Mouse (Mus musculus) G1E (cell line): ENCODE results near the gene Noto. TPM values are rescaled to one million over a fixed set of nuclear protein-coding genes. Genes with fewer than 3 reads are reported as not detected.

Source experiments
- ATAC-seq: 2 replicates; pipeline ENCODE4 v1.8.0; 2016; ENCODE audit warnings: mild to moderate bottlenecking; ENCODE audit not compliant: insufficient number of reproducible peaks, poor library complexity, low FRiP score, severe bottlenecking; ENCODE audit errors: extremely low read depth
- DNase-seq: peaks from one replicate; pipeline ENCODE4 v3.0.0; 2012; ENCODE audit warnings: low spot score
- H3K27me3 ChIP-seq: 2 replicates; pipeline ENCODE4 v1.6.1; 2012; ENCODE audit warnings: mild to moderate bottlenecking, low read length, inconsistent platforms; ENCODE audit not compliant: insufficient read depth
- H3K36me3 ChIP-seq: replicated peaks from 2 replicates; pipeline ENCODE3; 2012; ENCODE audit warnings: mild to moderate bottlenecking, inconsistent platforms
- H3K4me1 ChIP-seq: 2 replicates; pipeline ENCODE4 v1.6.1; 2012; ENCODE audit warnings: low read depth, low read length, inconsistent platforms, mixed read lengths; ENCODE audit not compliant: insufficient read depth
- H3K4me3 ChIP-seq: 2 replicates; pipeline ENCODE4 v1.5.1; 2012; ENCODE audit warnings: low read depth, mild to moderate bottlenecking, inconsistent platforms, low read length, moderate library complexity, mixed read lengths
- H3K9me3 ChIP-seq: replicated peaks from 2 replicates; pipeline ENCODE4 v1.6.1; 2012; ENCODE audit warnings: inconsistent platforms
- CTCF ChIP-seq: IDR thresholded peaks from 2 replicates; pipeline ENCODE4 v1.5.1; 2012; ENCODE audit warnings: low read depth, low read length, inconsistent platforms, mixed read lengths
- GATA1 ChIP-seq: IDR thresholded peaks from 2 replicates; pipeline ENCODE4 v1.6.1; 2012; ENCODE audit warnings: borderline replicate concordance, low read length, inconsistent platforms, mixed read lengths
- GATA2 ChIP-seq: IDR thresholded peaks from 2 replicates; pipeline ENCODE4 v1.6.1; 2012; ENCODE audit warnings: low read depth, low read length, inconsistent platforms, borderline replicate concordance
- POLR2AphosphoS5 ChIP-seq: IDR thresholded peaks from 2 replicates; pipeline ENCODE4 v1.6.1; 2012; ENCODE audit warnings: low read depth, low read length, inconsistent platforms; ENCODE audit not compliant: insufficient replicate concordance
- TAL1 ChIP-seq: conservative IDR thresholded peaks from 2 replicates; pipeline ENCODE4 v1.6.1; 2012; ENCODE audit warnings: low read depth, low read length, inconsistent platforms, mixed read lengths
- polyA plus RNA-seq: library from polyadenylated mRNA; stranded (reverse); fragments of >175 nt; gene quantifications from 2 replicates; pipeline ENCODE4 v1.2.3, GENCODE M21; 2012
- total RNA-seq, 2 experiments: library from RNA; stranded (forward) in 1 of 2; stranded (reverse) in 1 of 2; fragments of 200-1000 nt in 1 of 2; fragments of >200 nt in 1 of 2; fragmentation: Nextera tagmentation in 1 of 2; gene quantifications; 2 replicates each; pipeline ENCODE4 v1.2.3; 2014 to 2017

Gene Noto
- total and polyA plus RNA-seq, 3 experiments: 0.11 TPM; not detected in 2

DNA sequence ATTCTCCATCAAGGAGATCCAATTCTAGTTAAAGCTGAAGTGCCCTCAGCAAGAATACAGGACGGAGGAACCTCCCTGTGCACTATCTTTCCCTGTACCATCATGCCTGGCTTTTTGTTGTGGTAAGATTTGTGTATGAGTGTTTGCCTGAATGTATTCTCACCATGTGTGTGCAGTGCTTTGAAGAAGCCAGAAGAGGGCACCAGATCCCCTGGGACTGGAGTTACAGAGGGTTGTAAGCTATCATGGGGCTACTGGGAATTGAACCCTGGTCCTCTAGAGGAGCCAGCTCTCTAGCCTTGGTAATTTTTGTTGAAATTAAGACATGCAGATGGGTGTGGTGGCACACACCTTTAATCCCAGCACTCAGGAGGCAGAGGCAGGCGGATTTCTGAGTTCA, 28.3 kb upstream of the Noto start:
- peaks cover 2% of the 10 kb centered on the region; the same call in 1 of the 2 replicates for H3K9me3 ChIP-seq
- no peak for ATAC-seq
- H3K36me3 ChIP-seq: no peaks in the 10 kb centered on the region
- H3K27me3 ChIP-seq: peaks cover 11% of the 10 kb centered on the region; the same call in 1 of the 2 replicates
- no peak for TF ChIP-seq GATA1
- no peak for TF ChIP-seq GATA2
- TF ChIP-seq CTCF: no peak
- TF ChIP-seq POLR2AphosphoS5: no peak
- TF ChIP-seq TAL1: no peak
- H3K4me1 ChIP-seq: no peaks in the 10 kb centered on the region
- H3K4me3 ChIP-seq: no peak overlapping the region
- DNase-seq: no peak

DNA sequence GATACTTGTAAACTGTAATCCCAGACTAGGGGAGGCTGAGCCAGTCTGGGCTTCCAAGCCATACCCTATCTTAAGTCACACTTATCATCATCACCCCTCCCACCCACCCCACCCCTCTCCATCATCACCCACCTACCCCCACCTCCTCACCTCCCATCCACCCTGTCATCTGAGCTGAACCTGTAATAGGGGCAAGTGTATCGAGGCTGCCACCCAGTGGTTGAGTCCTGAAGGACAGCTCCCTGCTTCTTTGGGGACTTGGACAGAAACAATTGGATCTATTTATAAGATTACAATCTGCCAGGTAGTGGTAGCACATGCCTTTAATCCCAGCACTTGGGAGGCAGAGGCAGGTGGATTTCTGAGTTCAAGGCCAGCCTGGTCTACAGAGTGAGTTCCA, 26.5 kb upstream of the Noto start:
- no peak for ATAC-seq

DNA sequence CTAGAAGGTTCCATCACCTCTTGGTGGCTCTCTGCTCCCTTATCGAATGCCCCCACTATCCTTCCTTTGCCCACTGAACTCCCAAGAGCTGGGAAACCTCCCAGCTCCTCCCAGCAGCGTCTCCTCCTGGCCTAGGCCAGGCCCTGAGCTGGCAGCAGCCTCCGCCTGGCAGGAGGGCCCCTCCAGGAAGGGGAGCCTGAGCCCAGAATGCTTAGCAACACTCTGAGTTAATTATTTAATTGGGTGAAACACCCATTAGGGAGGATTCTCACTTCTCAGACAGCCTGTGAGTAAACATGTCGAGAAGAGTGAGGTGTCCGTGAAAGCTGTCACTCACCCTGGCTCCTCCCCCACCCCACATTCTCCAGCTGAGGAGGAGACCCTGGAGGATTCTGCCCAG, 24.0 kb upstream of the Noto start:
- TF ChIP-seq GATA2: no peak
- TF ChIP-seq GATA1: no peak
- no peak for TF ChIP-seq TAL1
- no peak for TF ChIP-seq CTCF
- TF ChIP-seq POLR2AphosphoS5: no peak
- Histone ChIP-seq H3K4me3 (no peak overlapping the region), H3K4me1 (no peaks in the 10 kb centered on the region), H3K27me3 (peaks cover 15% of the 10 kb centered on the region), H3K9me3 (peaks cover 2% of the 10 kb centered on the region; the same call in 1 of the 2 replicates), H3K36me3 (no peaks in the 10 kb centered on the region)
- ATAC-seq: no peak
- no peak for DNase-seq

More for the DNA sequence above, 26.5 kb upstream of the Noto start:
- Histone ChIP-seq H3K27me3 (peaks cover 11% of the 10 kb centered on the region), H3K36me3 (no peaks in the 10 kb centered on the region), H3K4me1 (no peaks in the 10 kb centered on the region), H3K4me3 (no peak overlapping the region), H3K9me3 (peaks cover 2% of the 10 kb centered on the region; the same call in 1 of the 2 replicates)
- DNase-seq: no peak
- no peak for TF ChIP-seq TAL1
- TF ChIP-seq CTCF: no peak
- no peak for TF ChIP-seq GATA1
- no peak for TF ChIP-seq POLR2AphosphoS5
- TF ChIP-seq GATA2: no peak

DNA sequence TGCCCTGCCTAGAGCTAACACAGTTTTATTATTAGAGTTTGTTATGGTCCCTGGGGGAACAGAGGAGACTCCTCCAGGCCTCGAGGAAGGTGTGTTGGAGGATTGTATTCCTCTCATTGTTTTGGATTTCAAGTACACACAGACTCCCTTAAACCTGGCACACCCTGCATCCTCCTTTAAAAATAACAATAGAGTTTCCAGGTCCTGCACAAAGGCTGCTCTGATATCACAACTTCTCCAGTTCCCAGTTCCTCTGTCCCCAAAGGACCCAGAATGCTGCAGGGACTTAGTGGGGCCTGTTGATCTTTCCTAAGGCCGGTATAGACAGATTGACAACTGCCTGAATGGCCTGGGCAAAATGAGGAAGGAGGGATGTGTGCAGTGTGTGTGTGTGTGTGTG, 21.1 kb upstream of the Noto start:
- no peak for ATAC-seq
- Histone ChIP-seq H3K36me3 (no peaks in the 10 kb centered on the region), H3K4me3 (no peak overlapping the region), H3K9me3 (no peaks in the 10 kb centered on the region), H3K27me3 (peaks cover 18% of the 10 kb centered on the region), H3K4me1 (no peaks in the 10 kb centered on the region)
- no peak for DNase-seq
- no peak for TF ChIP-seq GATA1
- no peak for TF ChIP-seq GATA2
- TF ChIP-seq POLR2AphosphoS5: no peak
- TF ChIP-seq CTCF: no peak
- no peak for TF ChIP-seq TAL1

DNA sequence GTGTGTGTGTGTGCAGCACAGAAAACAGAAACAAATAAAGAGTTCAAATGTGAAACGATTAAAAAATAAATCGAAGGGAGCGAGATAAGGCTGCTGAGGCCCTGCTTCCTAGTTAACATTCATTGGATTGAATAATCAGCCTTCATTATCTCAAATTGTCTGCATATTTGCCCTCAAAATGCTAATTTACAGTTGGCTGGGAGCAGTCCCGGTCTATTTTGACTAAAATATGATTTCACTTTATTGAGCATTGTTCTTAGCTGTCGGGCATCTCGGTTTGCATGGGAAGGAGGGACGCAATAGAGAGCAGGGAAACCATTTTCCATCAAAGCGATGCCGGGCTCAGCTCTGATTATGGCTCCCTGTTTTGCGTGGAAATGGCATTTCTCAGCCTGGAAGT, 20.6 kb upstream of the Noto start:
- no peak for TF ChIP-seq GATA1
- no peak for TF ChIP-seq TAL1
- Histone ChIP-seq H3K36me3 (no peaks in the 10 kb centered on the region), H3K27me3 (peaks cover 18% of the 10 kb centered on the region), H3K4me3 (no peak overlapping the region), H3K4me1 (no peaks in the 10 kb centered on the region), H3K9me3 (no peaks in the 10 kb centered on the region)
- no peak for DNase-seq
- ATAC-seq: no peak

DNA sequence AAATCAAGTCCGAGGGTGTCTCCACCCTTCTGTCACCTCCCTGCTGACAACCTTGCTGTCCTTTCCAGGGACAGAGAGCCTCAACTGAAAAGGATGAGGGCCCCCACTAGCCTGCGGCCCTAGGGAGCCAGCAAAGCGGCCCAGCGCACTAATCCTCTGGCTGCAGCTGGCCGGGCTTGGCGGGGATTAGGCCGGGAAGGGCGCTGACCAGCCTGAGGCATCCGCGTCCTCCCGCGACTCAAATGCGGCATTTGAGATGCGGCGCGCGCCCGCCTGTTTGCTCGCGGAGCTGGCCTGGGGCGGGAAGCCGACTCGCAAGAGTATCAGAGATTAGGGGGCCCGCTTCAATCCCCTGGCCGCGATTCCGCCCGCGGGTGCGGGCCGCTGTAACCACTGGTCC, 14.7 kb upstream of the Noto start:
- no peak for DNase-seq
- H3K4me3 ChIP-seq: no peak overlapping the region

DNA sequence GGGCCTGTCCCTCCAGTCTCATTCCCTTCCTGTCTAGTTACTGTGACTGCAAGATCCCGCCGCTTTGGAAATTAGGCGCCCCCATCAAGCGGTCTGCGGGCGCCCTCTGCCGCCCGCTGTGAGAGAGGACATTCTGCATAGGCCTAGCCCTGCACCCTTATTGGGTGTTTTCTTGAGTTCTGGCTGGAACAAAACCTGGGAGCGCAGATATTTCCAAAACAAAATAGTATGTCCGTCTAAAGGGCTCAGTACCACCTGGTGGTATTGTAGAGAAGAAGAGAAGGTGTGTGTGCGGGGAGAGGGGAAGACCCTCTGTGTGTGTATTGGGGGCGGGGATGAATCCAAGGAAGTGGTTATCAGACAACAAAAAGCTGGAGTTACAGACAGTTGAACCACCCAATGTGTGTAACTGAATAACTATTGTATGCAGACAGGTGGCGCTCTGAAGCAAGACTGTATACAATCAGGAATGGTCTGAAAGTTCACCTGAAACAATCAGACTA, 12.9 kb upstream of the Noto start:
- H3K27me3 ChIP-seq: peaks cover 40% of the 10 kb centered on the region
- ATAC-seq (no peak), DNase-seq (no peak)
- H3K9me3 ChIP-seq: no peaks in the 10 kb centered on the region
- H3K4me3 ChIP-seq: no peak overlapping the region
- no peaks in the 10 kb centered on the region for H3K36me3 ChIP-seq
- H3K4me1 ChIP-seq: no peaks in the 10 kb centered on the region
- TF ChIP-seq POLR2AphosphoS5 (no peak), GATA2 (no peak), CTCF (no peak), TAL1 (no peak), GATA1 (no peak)

More for the DNA sequence above, 14.7 kb upstream of the Noto start:
- Histone ChIP-seq H3K4me1 (no peaks in the 10 kb centered on the region), H3K27me3 (peaks cover 41% of the 10 kb centered on the region), H3K9me3 (no peaks in the 10 kb centered on the region), H3K36me3 (no peaks in the 10 kb centered on the region)
- no peak for TF ChIP-seq CTCF
- no peak for TF ChIP-seq GATA1
- TF ChIP-seq TAL1: no peak
- TF ChIP-seq POLR2AphosphoS5: no peak
- no peak for TF ChIP-seq GATA2
- ATAC-seq: no peak
